Mouse (Mus musculus) ES-Bruce4 (cell line): ENCODE data around the gene Aqp7.

Experiments used
- CTCF ChIP-seq: IDR thresholded peaks from one replicate; pipeline ENCODE4 v1.8.1; 2011; ENCODE audit warnings: low read depth, low read length
- EP300 ChIP-seq: IDR thresholded peaks from 2 replicates; pipeline ENCODE4 v1.6.1; 2011; ENCODE audit warnings: low read depth, low read length; ENCODE audit not compliant: insufficient read depth
- POLR2A ChIP-seq: IDR thresholded peaks from one replicate; pipeline ENCODE4 v1.8.1; 2011; ENCODE audit warnings: low read length; ENCODE audit not compliant: insufficient read depth

DNA sequence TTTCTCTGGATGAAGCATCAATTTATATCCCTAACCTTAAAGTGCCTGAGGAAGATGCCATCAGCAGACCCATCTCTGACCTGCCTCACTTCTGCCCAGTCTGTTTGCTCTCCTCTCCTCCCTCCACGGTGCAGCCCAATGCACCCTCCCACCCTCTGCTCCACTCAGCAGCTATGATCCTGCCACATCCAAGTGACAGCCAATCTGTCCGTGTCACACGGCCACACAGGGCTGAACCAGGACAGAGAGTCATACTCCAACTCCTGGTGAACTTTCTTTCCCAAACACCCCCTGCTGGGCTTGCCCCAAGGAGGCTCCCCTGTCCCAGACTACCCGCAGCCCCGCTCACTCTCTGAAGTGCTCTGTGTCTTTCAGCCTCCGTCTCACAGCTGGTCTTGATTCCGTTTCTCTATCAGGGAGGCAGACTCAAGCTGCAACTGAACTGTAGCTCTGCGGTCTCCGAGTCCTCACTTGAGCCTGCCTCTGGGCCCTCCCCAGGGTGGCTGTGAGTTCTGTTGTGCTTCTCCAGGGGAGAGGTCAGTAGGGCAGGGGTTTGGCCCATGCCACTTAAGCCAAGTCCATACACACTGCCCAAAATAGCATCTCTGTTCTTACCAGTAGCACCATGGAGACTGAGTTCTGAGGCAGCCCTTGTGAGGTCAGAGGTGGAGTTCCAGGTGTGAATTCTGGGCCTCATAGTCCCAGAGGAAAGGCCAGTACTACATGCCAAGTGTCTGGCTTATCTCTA is at the start of gene Aqp7:
- TF ChIP-seq CTCF: no peak
- TF ChIP-seq POLR2A: no peak
- no peak for TF ChIP-seq EP300
